Mouse (Mus musculus) liver, embryonic 14.5 days (tissue): ENCODE measurements around the gene Clmn. TPM values are rescaled to one million over a fixed set of nuclear protein-coding genes. Genes with fewer than 3 reads are reported as not detected.

ENCODE experiments used
- ATAC-seq: fragments of 200-750 bp; cut with Nextera tagmentation; 2 replicates; pipeline ENCODE4 v1.8.0; 2017; ENCODE audit warnings: moderate number of reproducible peaks, mild to moderate bottlenecking, moderate library complexity; ENCODE audit not compliant: insufficient read depth
- DNase-seq, 3 experiments: peaks; one replicate each; pipeline ENCODE4 v3.0.0-alpha.2; 2012 to 2013; ENCODE audit warnings: low read depth in 3 of 3, low spot score in 3 of 3
- H3K27ac ChIP-seq: fragments of 300-500 bp; sonication (generic); 2 replicates; pipeline ENCODE4 v1.5.1; 2014; ENCODE audit warnings: moderate library complexity, mild to moderate bottlenecking, control low read depth, inconsistent platforms
- H3K27me3 ChIP-seq: fragments of 300-500 bp; sonication (generic); 2 replicates; pipeline ENCODE4 v1.6.1; 2014; ENCODE audit warnings: mild to moderate bottlenecking, low read length, moderate library complexity; ENCODE audit not compliant: control insufficient read depth, insufficient read depth
- H3K36me3 ChIP-seq: fragments of 300-500 bp; sonication (generic); replicated peaks from 2 replicates; pipeline ENCODE4 v1.6.1; 2014; ENCODE audit warnings: low read depth; ENCODE audit not compliant: control insufficient read depth, insufficient read depth
- H3K4me1 ChIP-seq, 2 experiments: fragments of 200-500 bp in 1 of 2; fragments of 300-500 bp in 1 of 2; sonication (generic) in 1 of 2; replicated peaks; 2 replicates each; pipeline ENCODE4 v1.6.1; 2012 to 2014; ENCODE audit warnings: antibody characterized with exemption in 1 of 2, inconsistent platforms in 1 of 2, low read length in 1 of 2; ENCODE audit not compliant: control insufficient read depth in 2 of 2, insufficient read depth in 2 of 2
- H3K4me2 ChIP-seq: fragments of 300-500 bp; sonication (generic); 2 replicates; pipeline ENCODE4 v1.6.1; 2014; ENCODE audit warnings: low read depth, mild to moderate bottlenecking, control low read depth, moderate library complexity
- H3K4me3 ChIP-seq, 2 experiments: fragments of 200-500 bp in 1 of 2; fragments of 300-500 bp in 1 of 2; sonication (generic) in 1 of 2; 2 replicates each; pipeline ENCODE4 v1.5.1; 2012 to 2014; ENCODE audit warnings: low read depth in 2 of 2, low read length in 2 of 2, mild to moderate bottlenecking in 2 of 2, control low read depth in 1 of 2, inconsistent platforms in 1 of 2, moderate library complexity in 1 of 2; ENCODE audit not compliant: insufficient read depth in 1 of 2
- H3K9ac ChIP-seq: fragments of 300-500 bp; sonication (generic); replicated peaks from 2 replicates; pipeline ENCODE4 v1.6.1; 2014; ENCODE audit warnings: mild to moderate bottlenecking, control low read depth, moderate library complexity
- H3K9me3 ChIP-seq: fragments of 300-500 bp; sonication (generic); 2 replicates; pipeline ENCODE4 v1.6.1; 2016; ENCODE audit warnings: low read length, mixed read lengths; ENCODE audit not compliant: control insufficient read depth
- CTCF ChIP-seq: IDR thresholded peaks from 2 replicates; pipeline ENCODE4 v1.5.1; 2016; ENCODE audit warnings: antibody characterized with exemption, low read depth, control low read depth
- EP300 ChIP-seq: IDR thresholded peaks from 2 replicates; pipeline ENCODE4 v1.6.1; 2016; ENCODE audit warnings: antibody characterized with exemption, low read depth
- WGBS: fragments of 180-500 bp; shearing (Covaris S2); extraction: QIAGEN DNeasy Blood & Tissue Kit; methylation state at CpG from one replicate; pipeline ENCODE4 v1.1.7; 2014; ENCODE audit not compliant: insufficient replicate concordance; 5-methylcytosine and 5-hydroxymethylcytosine counted together
- polyA plus RNA-seq, 2 experiments: library from polyadenylated mRNA; depleted of rRNA in 1 of 2; stranded (reverse) in 1 of 2; unstranded in 1 of 2; fragments of >200 nt; fragmentation: Nextera tagmentation in 1 of 2; extraction: Ambion mirVana in 1 of 2; gene quantifications; 2 replicates each; pipeline versions ENCODE4 v1.2.1 to v1.2.3; 2012 to 2014

Gene Clmn
- polyA plus RNA-seq, 2 experiments, result 0.32 to 0.33 TPM

GRCm38 (mm10) chr12:104881518-104882060 is 16.7 kb upstream of the Clmn start:
- DNase-seq, result no peak
- H3K9ac ChIP-seq, result no peak overlapping the region
- ATAC-seq, result no peak
- H3K36me3 ChIP-seq, result no peaks in the 10 kb centered on the region
- H3K4me2 ChIP-seq, result no peak overlapping the region
- H3K27me3 ChIP-seq, result no peaks in the 10 kb centered on the region
- H3K4me1 ChIP-seq, result no peaks in the 10 kb centered on the region
- H3K27ac ChIP-seq, result no peak overlapping the region
- no peak overlapping the region for H3K4me3 ChIP-seq
- H3K9me3 ChIP-seq, result no peaks in the 10 kb centered on the region
- TF ChIP-seq EP300 (no peak), CTCF (no peak)
- WGBS, result 50% methylated on average over 4 of the region's 4 CpGs

GRCm38 (mm10) chr12:104880367-104880766 is 15.5 kb upstream of the Clmn start:
- no peak overlapping the region for H3K4me2 ChIP-seq
- H3K27ac ChIP-seq, result no peak overlapping the region
- no peak for ATAC-seq
- TF ChIP-seq CTCF, result no peak
- no peak for TF ChIP-seq EP300
- no peak overlapping the region for H3K9ac ChIP-seq
- H3K27me3 ChIP-seq, result no peaks in the 10 kb centered on the region
- 80% methylated on average over 12 of the region's 12 CpGs for WGBS
- no peaks in the 10 kb centered on the region for H3K36me3 ChIP-seq
- DNase-seq, result no peak
- H3K4me3 ChIP-seq, result no peak overlapping the region
- no peaks in the 10 kb centered on the region for H3K9me3 ChIP-seq
- H3K4me1 ChIP-seq, result no peaks in the 10 kb centered on the region

- Histone ChIP-seq H3K9ac (no peak overlapping the region), H3K4me1 (no peaks in the 10 kb centered on the region), H3K4me3 (no peak overlapping the region), H3K36me3 (no peaks in the 10 kb centered on the region), H3K27ac (no peak overlapping the region), H3K9me3 (no peaks in the 10 kb centered on the region), H3K27me3 (no peaks in the 10 kb centered on the region), H3K4me2 (no peak overlapping the region)
- no peak for TF ChIP-seq EP300
- no peak for TF ChIP-seq CTCF
- ATAC-seq, result no peak
- 61% methylated on average over 10 of the region's 10 CpGs for WGBS
- DNase-seq, result no peak
Measured at GRCm38 (mm10) chr12:104879577-104879989, 14.7 kb upstream of the Clmn start.

GRCm38 (mm10) chr12:104876053-104876452 is 11.2 kb upstream of the Clmn start:
- 39% methylated on average over 3 of the region's 3 CpGs for WGBS

GRCm38 (mm10) chr12:104871987-104872386 is 7.1 kb upstream of the Clmn start:
- no peak for TF ChIP-seq CTCF
- TF ChIP-seq EP300, result no peak
- no peak for DNase-seq
- WGBS, result 69% methylated on average over 6 of the region's 6 CpGs
- Histone ChIP-seq H3K4me2 (no peak overlapping the region), H3K9me3 (no peaks in the 10 kb centered on the region), H3K27me3 (no peaks in the 10 kb centered on the region), H3K4me1 (no peaks in the 10 kb centered on the region), H3K36me3 (no peaks in the 10 kb centered on the region), H3K27ac (no peak overlapping the region), H3K9ac (no peak overlapping the region), H3K4me3 (no peak overlapping the region)
- no peak for ATAC-seq

More at GRCm38 (mm10) chr12:104876053-104876452, 11.2 kb upstream of the Clmn start:
- no peak for DNase-seq
- Histone ChIP-seq H3K36me3 (no peaks in the 10 kb centered on the region), H3K4me2 (no peak overlapping the region), H3K4me3 (no peak overlapping the region), H3K27me3 (no peaks in the 10 kb centered on the region), H3K4me1 (no peaks in the 10 kb centered on the region), H3K27ac (no peak overlapping the region), H3K9ac (no peak overlapping the region), H3K9me3 (no peaks in the 10 kb centered on the region)
- TF ChIP-seq CTCF, result no peak
- TF ChIP-seq EP300, result no peak
- no peak for ATAC-seq
